Mouse (Mus musculus) MEL (cell line): ENCODE data around the gene Dpm2. TPM values are rescaled to one million over a fixed set of nuclear protein-coding genes. Genes with fewer than 3 reads are reported as not detected.

Source experiments
- DNase-seq: peaks from one replicate; pipeline ENCODE4 v3.0.0; 2011; ENCODE audit warnings: low read depth, low spot score
- H3K27ac ChIP-seq: 2 replicates; pipeline ENCODE4 v1.5.1; 2012; ENCODE audit warnings: low read depth, mild to moderate bottlenecking, control low read depth, low read length, moderate library complexity; ENCODE audit not compliant: control insufficient read depth
- H3K27me3 ChIP-seq, 2 experiments: fragments of 150-350 bp in 1 of 2; sonication (generic) in 1 of 2; 2 replicates each; pipeline ENCODE4 v1.6.1; 2012; ENCODE audit warnings: low read length in 2 of 2, mild to moderate bottlenecking in 2 of 2, improper control_type of control experiment in 1 of 2, moderate library complexity in 1 of 2; ENCODE audit not compliant: insufficient read depth in 2 of 2, control insufficient read depth in 1 of 2
- H3K36me3 ChIP-seq, 2 experiments: 2 replicates each; pipeline ENCODE4 v1.6.1; 2012 to 2014; ENCODE audit warnings: low read length in 2 of 2, improper control_type of control experiment in 1 of 2, inconsistent platforms in 1 of 2, mild to moderate bottlenecking in 1 of 2; ENCODE audit not compliant: insufficient read depth in 2 of 2, control insufficient read depth in 1 of 2
- H3K4me1 ChIP-seq, 2 experiments: fragments of 150-350 bp in 1 of 2; sonication (generic) in 1 of 2; 2 replicates each; pipeline ENCODE4 v1.6.1; 2012; ENCODE audit warnings: low read length in 2 of 2, improper control_type of control experiment in 1 of 2, mild to moderate bottlenecking in 1 of 2; ENCODE audit not compliant: insufficient read depth in 2 of 2, control insufficient read depth in 1 of 2
- H3K4me3 ChIP-seq, 2 experiments: fragments of 150-350 bp in 1 of 2; sonication (generic) in 1 of 2; 2 replicates each; pipeline ENCODE4 v1.5.1; 2012; ENCODE audit warnings: low read depth in 2 of 2, low read length in 2 of 2, mild to moderate bottlenecking in 2 of 2, moderate library complexity in 2 of 2, control low read depth in 1 of 2, improper control_type of control experiment in 1 of 2; ENCODE audit not compliant: control insufficient read depth in 1 of 2, insufficient read depth in 1 of 2
- H3K79me2 ChIP-seq: 2 replicates; pipeline ENCODE4 v1.6.1; 2012; ENCODE audit warnings: mild to moderate bottlenecking, low read length, moderate library complexity; ENCODE audit not compliant: control insufficient read depth, poor library complexity, insufficient read depth
- H3K9ac ChIP-seq: 2 replicates; pipeline ENCODE4 v1.6.1; 2012; ENCODE audit warnings: low read depth, mild to moderate bottlenecking, control low read depth, low read length, moderate library complexity; ENCODE audit not compliant: control insufficient read depth, poor library complexity, severe bottlenecking
- H3K9me3 ChIP-seq: fragments of 150-350 bp; sonication (generic); replicated peaks from 2 replicates; pipeline ENCODE4 v1.6.1; 2012; ENCODE audit warnings: mild to moderate bottlenecking, low read length, improper control_type of control experiment, moderate library complexity; ENCODE audit not compliant: insufficient read depth
- BHLHE40 ChIP-seq: IDR thresholded peaks from 2 replicates; pipeline ENCODE4 v1.6.1; 2012; ENCODE audit warnings: low read depth, mild to moderate bottlenecking, inconsistent platforms, low read length, improper control_type of control experiment, borderline replicate concordance
- CHD2 ChIP-seq: IDR thresholded peaks from 2 replicates; pipeline ENCODE4 v1.6.1; 2011; ENCODE audit warnings: low read length, improper control_type of control experiment
- CTCF ChIP-seq, 3 experiments: IDR thresholded peaks in 2 of 3; conservative IDR thresholded peaks in 1 of 3; 2 replicates each; pipeline ENCODE4 v1.5.1; 2011 to 2012; ENCODE audit warnings: low read length in 3 of 3, low read depth in 2 of 3, mild to moderate bottlenecking in 2 of 3, improper control_type of control experiment in 1 of 3, inconsistent platforms in 1 of 3, mixed read lengths in 1 of 3, moderate library complexity in 1 of 3; ENCODE audit not compliant: control insufficient read depth in 1 of 3, insufficient read depth in 1 of 3, poor library complexity in 1 of 3, severe bottlenecking in 1 of 3
- EP300 ChIP-seq, 2 experiments: IDR thresholded peaks; 2 replicates each; pipeline ENCODE4 v1.6.1; 2011; ENCODE audit warnings: improper control_type of control experiment in 2 of 2, low read length in 2 of 2, low read depth in 1 of 2, mild to moderate bottlenecking in 1 of 2
- ETS1 ChIP-seq: IDR thresholded peaks from 2 replicates; pipeline ENCODE4 v1.6.1; 2012; ENCODE audit warnings: low read depth, mild to moderate bottlenecking, inconsistent platforms, low read length, improper control_type of control experiment, moderate library complexity
- GATA1 ChIP-seq: IDR thresholded peaks from 2 replicates; pipeline ENCODE4 v1.6.1; 2011; ENCODE audit warnings: low read depth, low read length, improper control_type of control experiment
- JUND ChIP-seq: IDR thresholded peaks from 2 replicates; pipeline ENCODE4 v1.6.1; 2011; ENCODE audit warnings: low read depth, mild to moderate bottlenecking, improper control_type of control experiment, low read length
- KAT2A ChIP-seq: conservative IDR thresholded peaks from 2 replicates; pipeline ENCODE4 v1.6.1; 2012; ENCODE audit warnings: low read depth, low read length, improper control_type of control experiment, inconsistent platforms
- MAX ChIP-seq: IDR thresholded peaks from 2 replicates; pipeline ENCODE4 v1.6.1; 2011; ENCODE audit warnings: low read length, improper control_type of control experiment
- MAZ ChIP-seq: IDR thresholded peaks from 2 replicates; pipeline ENCODE4 v1.6.1; 2012; ENCODE audit warnings: low read depth, mild to moderate bottlenecking, inconsistent platforms, low read length, improper control_type of control experiment
- RAD21 ChIP-seq: IDR thresholded peaks from 2 replicates; pipeline ENCODE4 v1.6.1; 2011; ENCODE audit warnings: mild to moderate bottlenecking, low read depth, low read length, improper control_type of control experiment
- RCOR1 ChIP-seq: IDR thresholded peaks from 2 replicates; pipeline ENCODE4 v1.6.1; 2012; ENCODE audit warnings: low read depth, mild to moderate bottlenecking, inconsistent platforms, low read length, improper control_type of control experiment
- SIN3A ChIP-seq: IDR thresholded peaks from 2 replicates; pipeline ENCODE4 v1.6.1; 2012; ENCODE audit warnings: low read length, improper control_type of control experiment, inconsistent platforms
- SMC3 ChIP-seq: IDR thresholded peaks from 2 replicates; pipeline ENCODE4 v1.6.1; 2011; ENCODE audit warnings: low read depth, low read length, improper control_type of control experiment
- TAL1 ChIP-seq: IDR thresholded peaks from 2 replicates; pipeline ENCODE4 v1.6.1; 2012; ENCODE audit warnings: mild to moderate bottlenecking, inconsistent platforms, low read length, moderate library complexity, mixed read lengths
- TCF12 ChIP-seq: IDR thresholded peaks from 2 replicates; pipeline ENCODE4 v1.6.1; 2014; ENCODE audit warnings: low read depth, mild to moderate bottlenecking, inconsistent platforms, low read length, improper control_type of control experiment, moderate library complexity
- UBTF ChIP-seq: IDR thresholded peaks from 2 replicates; pipeline ENCODE4 v1.6.1; 2012; ENCODE audit warnings: low read depth, mild to moderate bottlenecking, inconsistent platforms, low read length, improper control_type of control experiment, moderate library complexity, borderline replicate concordance; ENCODE audit not compliant: insufficient read depth
- USF1 ChIP-seq: IDR thresholded peaks from 2 replicates; pipeline ENCODE4 v1.6.1; 2014; ENCODE audit warnings: low read depth, mild to moderate bottlenecking, inconsistent platforms, low read length, improper control_type of control experiment, moderate library complexity
- polyA plus RNA-seq, 2 experiments: library from polyadenylated mRNA; stranded (reverse) in 1 of 2; unstranded in 1 of 2; fragments of >175 nt in 1 of 2; fragments of >200 nt in 1 of 2; gene quantifications; 2 replicates each; pipeline versions ENCODE4 v1.2.1 to v1.2.4; 2012; ENCODE audit warnings: low replicate concordance in 2 of 2, low read depth in 1 of 2; ENCODE audit not compliant: insufficient read length in 2 of 2, insufficient read depth in 1 of 2, missing spikeins in 1 of 2
- total RNA-seq: library from RNA; depleted of rRNA; stranded (reverse); fragments of 300-350 nt; gene quantifications from 2 replicates; pipeline ENCODE4 v1.2.3, GENCODE M21; 2012

The Dpm2 gene
- total and polyA plus RNA-seq, 3 experiments = 45.8 to 109 TPM; not detected in 1

DNA sequence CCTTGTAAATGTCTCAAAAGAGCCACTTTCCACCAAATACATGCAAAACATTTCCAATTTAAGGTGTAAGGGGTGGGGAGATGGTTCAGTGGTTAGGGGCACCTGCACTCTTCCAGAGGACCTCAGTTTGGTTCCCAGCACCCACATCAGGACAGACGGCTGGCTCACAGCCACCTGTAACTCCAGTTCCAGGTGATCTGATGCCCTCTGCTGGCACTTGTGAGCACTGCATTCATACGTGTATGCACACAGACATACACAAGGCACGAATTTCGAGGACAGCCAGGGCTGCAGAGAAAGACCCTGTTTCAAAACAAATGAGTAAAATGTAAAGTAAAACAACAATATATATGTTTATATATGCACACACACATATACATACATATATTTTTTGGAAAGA lies 46.9 kb downstream of the Dpm2 start:
- Histone ChIP-seq H3K27me3 (no peaks in the 10 kb centered on the region), H3K36me3 (peaks cover 1 to 11% of the 10 kb centered on the region in 2 experiments; a peak in 2 of 4 replicates), H3K4me3 (no peak overlapping the region), H3K9me3 (no peaks in the 10 kb centered on the region), H3K4me1 (peaks cover 2 to 17% of the 10 kb centered on the region in 2 experiments; a peak in 3 of 4 replicates), H3K27ac (no peak overlapping the region), H3K9ac (no peak overlapping the region)
- peak; percentile 56 for DNase-seq
- TF ChIP-seq UBTF = no peak
- TF ChIP-seq SMC3 = peak; percentile 45
- TF ChIP-seq CHD2 = no peak
- TF ChIP-seq RAD21 = peak; percentile 41
- TF ChIP-seq CTCF (IDR thresholded peaks at IDR 0.05 in 2 of 3, conservative IDR thresholded peaks at IDR 0.05 in 1 of 3; ENCODE audit: control insufficient read depth in 1 of 3, insufficient read depth in 1 of 3, low read depth in 2 of 3, low read length in 3 of 3, poor library complexity in 1 of 3, severe bottlenecking in 1 of 3) = peak; percentile 56 to 65 (median 62)
- TF ChIP-seq, all 39 proteins: peak for 3
- no peaks in the 10 kb centered on the region for H3K79me2 ChIP-seq

DNA sequence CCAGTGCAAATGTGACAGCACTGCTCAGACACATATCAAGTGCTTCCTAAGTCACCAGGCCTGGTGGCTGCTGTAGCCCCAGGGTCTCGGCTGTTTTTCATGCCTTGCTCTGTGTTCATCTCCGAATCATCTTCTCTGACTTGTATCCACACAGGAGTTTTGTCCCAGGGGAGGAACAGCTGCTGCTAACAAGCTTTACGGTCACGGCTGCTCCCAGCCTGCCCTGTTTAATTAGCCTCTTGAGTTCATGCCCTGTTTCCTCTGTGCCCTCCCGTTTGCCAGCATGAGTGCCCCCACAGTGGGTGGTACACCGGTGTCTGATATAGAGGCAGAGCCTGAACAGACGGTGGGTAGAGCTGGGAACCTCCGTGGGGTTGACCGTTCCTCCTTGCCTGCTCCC lies 47.4 kb downstream of the Dpm2 start:
- H3K36me3 ChIP-seq = peaks cover 1 to 11% of the 10 kb centered on the region in 2 experiments; a peak in 2 of 4 replicates
- H3K9me3 ChIP-seq = no peaks in the 10 kb centered on the region
- no peak overlapping the region for H3K9ac ChIP-seq
- DNase-seq = no peak
- peaks cover 2 to 17% of the 10 kb centered on the region in 2 experiments; a peak in 3 of 4 replicates for H3K4me1 ChIP-seq
- no peak overlapping the region for H3K4me3 ChIP-seq
- TF ChIP-seq CHD2 (no peak), MAX (no peak), RCOR1 (no peak), GATA1 (no peak), USF1 (no peak), SIN3A (no peak)
- H3K27me3 ChIP-seq = no peaks in the 10 kb centered on the region
- H3K79me2 ChIP-seq = no peaks in the 10 kb centered on the region
- H3K27ac ChIP-seq = no peak overlapping the region

GRCm38 (mm10) chr2:32620682-32621516 lies 50.2 kb downstream of the Dpm2 start:
- H3K9me3 ChIP-seq = no peaks in the 10 kb centered on the region
- H3K4me1 ChIP-seq = peaks cover 2 to 17% of the 10 kb centered on the region in 2 experiments; a peak in 3 of 4 replicates
- H3K79me2 ChIP-seq = no peaks in the 10 kb centered on the region
- no peaks in the 10 kb centered on the region for H3K27me3 ChIP-seq
- peak; percentile 88 for DNase-seq
- peak overlapping the region; percentile 29; the same call in 1 of the 2 replicates for H3K9ac ChIP-seq
- peaks cover 0 to 11% of the 10 kb centered on the region in 2 experiments; a peak in 2 of 4 replicates for H3K36me3 ChIP-seq
- H3K4me3 ChIP-seq = no peak overlapping the region
- H3K27ac ChIP-seq = peak overlapping the region; percentile 69
- TF ChIP-seq BHLHE40 (peak; percentile 55; the same call in 1 of the 2 replicates), GATA1 (peak; percentile 72), TCF12 (peak; percentile 53; the same call in 1 of the 2 replicates), MAX (no peak), TAL1 (peak; percentile 75), SIN3A (peak; percentile 41; the same call in 1 of the 2 replicates), KAT2A (no peak), ETS1 (peak; percentile 55), EP300 (IDR thresholded peaks at IDR 0.05; ENCODE audit: low read depth in 1 of 2, low read length in 2 of 2) (peak in 1 of 2 experiments; percentile 63; a peak in 3 of 4 replicates), MAZ (peak; percentile 62; the same call in 1 of the 2 replicates), JUND (no peak)
